Mouse (Mus musculus): ENCODE measurements around the gene Pex6.

DNA sequence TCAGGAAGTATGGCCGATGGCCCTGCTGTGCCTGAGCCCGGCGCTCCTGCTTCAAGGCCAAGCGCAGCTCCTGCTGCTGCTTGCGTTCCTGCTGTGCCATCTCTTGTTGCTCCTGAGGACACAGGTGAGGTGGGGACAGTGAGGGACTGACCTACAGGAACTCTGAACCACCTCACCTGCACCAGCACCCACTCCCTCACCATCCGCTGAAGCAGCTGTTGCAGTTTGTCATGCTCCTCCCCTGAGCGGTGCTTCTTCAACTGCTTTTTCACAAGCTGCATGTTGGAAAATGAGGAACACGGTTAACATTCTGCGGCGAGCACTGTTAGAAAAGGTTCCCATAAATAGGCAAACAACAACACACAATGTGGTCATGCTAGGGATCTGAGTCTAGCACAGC, 41.4 kb upstream of the Pex6 start:
- TF ChIP-seq CTCF (conservative IDR thresholded peaks at IDR 0.05; ENCODE audit: insufficient read depth, insufficient read length, low read depth, low read length), result no peak
- TF ChIP-seq POLR2A (IDR thresholded peaks at IDR 0.05; ENCODE audit: low read depth, low read length), result no peak
